Mouse (Mus musculus): Measurements from ENCODE around the gene Nfkb2. TPM values are rescaled to one million over a fixed set of nuclear protein-coding genes. Genes with fewer than 3 reads are reported as not detected.

The Nfkb2 gene
- polyA plus RNA-seq, 1 experiment from 2014 or later = 2.3 TPM

GRCm38 (mm10) chr19:46339287-46339971 is 35.3 kb downstream of the Nfkb2 start:
- H3K4me3 ChIP-seq = peak overlapping the region; percentile 69
- 82% methylated on average over 6 of the region's 7 CpGs for WGBS
- no peaks in the 10 kb centered on the region for H3K36me3 ChIP-seq (replicated peaks)
- peak; percentile 4; the same call in 1 of the 2 replicates for ATAC-seq (replicated peaks)
- H3K27me3 ChIP-seq (replicated peaks) = no peaks in the 10 kb centered on the region
- peaks cover 27% of the 10 kb centered on the region for H3K4me1 ChIP-seq
- H3K27ac ChIP-seq = peak overlapping the region; percentile 64
- H3K4me2 ChIP-seq = peak overlapping the region; percentile 40
- H3K9ac ChIP-seq = no peak overlapping the region
- no peaks in the 10 kb centered on the region for H3K9me3 ChIP-seq

DNA sequence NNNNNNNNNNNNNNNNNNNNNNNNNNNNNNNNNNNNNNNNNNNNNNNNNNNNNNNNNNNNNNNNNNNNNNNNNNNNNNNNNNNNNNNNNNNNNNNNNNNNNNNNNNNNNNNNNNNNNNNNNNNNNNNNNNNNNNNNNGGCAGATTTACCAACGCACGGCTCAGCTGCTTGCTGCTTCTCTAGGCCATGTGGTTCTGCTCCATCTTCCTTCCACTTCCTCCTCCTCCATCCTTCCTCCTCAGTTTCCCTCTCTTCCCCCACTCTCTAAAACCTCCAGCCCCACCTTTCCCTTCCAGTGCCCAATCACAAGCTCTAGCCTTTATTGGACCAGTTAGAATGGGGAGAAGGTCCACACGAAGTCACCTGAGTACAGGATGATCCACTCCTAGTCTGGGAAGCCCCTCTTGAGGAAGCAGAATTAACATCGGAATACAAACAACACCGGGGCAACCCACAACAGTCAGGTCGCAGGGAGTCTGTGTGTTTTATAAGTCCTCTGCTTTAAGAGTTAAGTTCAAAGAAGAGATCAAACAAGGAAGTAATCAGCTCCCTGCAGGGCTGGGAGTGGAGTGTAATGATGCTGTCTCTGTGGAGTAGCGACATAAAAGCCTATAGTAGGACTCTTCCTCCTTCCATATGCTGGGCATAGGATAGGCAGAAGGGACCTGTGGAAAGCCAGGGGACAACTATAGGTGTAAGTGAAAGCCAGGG is 40.7 kb downstream of the Nfkb2 start:
- no peak for ATAC-seq (replicated peaks)
- H3K4me3 ChIP-seq = no peak overlapping the region

GRCm38 (mm10) chr19:46347146-46347545 is 43.0 kb downstream of the Nfkb2 start:
- 100% methylated on average over 1 of the region's 1 CpGs for WGBS
- Histone ChIP-seq H3K27me3 (replicated peaks) (0 out of 2 replicates have a peak, but pooled peaks cover 5% of the 10 kb centered on the region), H3K9ac (no peak overlapping the region), H3K36me3 (replicated peaks) (no peaks in the 10 kb centered on the region), H3K4me2 (no peak overlapping the region), H3K4me3 (no peak overlapping the region), H3K27ac (no peak overlapping the region), H3K4me1 (peaks cover 20% of the 10 kb centered on the region), H3K9me3 (no peaks in the 10 kb centered on the region)
- ATAC-seq (replicated peaks) = no peak

More for the DNA sequence above, 40.7 kb downstream of the Nfkb2 start:
- Histone ChIP-seq H3K36me3 (replicated peaks) (no peaks in the 10 kb centered on the region), H3K9ac (no peak overlapping the region), H3K4me1 (peaks cover 18% of the 10 kb centered on the region), H3K4me2 (no peak overlapping the region), H3K27me3 (replicated peaks) (0 out of 2 replicates have a peak, but pooled peaks cover under 1% of the 10 kb centered on the region), H3K27ac (no peak overlapping the region), H3K9me3 (no peaks in the 10 kb centered on the region)
- WGBS = 23% methylated on average over 7 of the region's 7 CpGs

DNA sequence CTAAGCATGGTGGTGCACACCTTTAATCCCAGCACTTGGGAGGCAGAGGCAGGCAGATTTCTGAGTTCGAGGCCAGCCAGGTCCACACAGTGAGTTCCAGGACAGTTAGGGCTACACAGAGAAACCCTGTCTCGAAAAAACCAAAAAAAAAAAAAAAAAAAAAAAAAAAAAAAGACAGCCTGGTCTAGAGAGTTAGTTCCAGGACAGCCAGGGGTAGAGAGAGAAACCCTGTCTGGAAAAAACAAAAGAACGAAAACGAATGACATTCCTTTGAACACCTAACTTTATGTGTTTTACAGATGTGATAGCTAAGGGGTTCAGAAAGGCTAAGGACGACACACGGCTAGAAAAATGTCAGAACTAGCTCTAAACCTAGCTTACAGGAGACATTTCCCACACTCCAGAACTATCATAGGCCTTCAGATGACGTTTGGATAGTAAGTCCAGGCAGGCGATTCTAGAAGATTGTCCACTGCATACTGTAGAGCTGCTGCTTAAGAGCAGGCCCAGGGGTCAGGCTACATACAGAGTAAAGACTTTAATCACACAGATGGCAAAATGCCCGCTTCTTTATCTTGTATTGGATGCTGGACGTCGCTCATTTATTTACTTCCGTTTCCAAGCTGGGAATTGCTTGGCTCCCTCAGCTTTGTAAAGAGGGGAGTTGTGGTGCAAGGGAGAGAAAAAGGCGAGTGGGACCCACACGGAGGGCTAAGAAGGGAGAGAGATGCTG is 44.0 kb downstream of the Nfkb2 start:
- WGBS = 27% methylated on average over 14 of the region's 14 CpGs
- H3K36me3 ChIP-seq (replicated peaks) = no peaks in the 10 kb centered on the region
- peak overlapping the region; percentile 65 for H3K4me2 ChIP-seq
- peak overlapping the region; percentile 67 for H3K4me3 ChIP-seq
- peak overlapping the region; percentile 82 for H3K9ac ChIP-seq
- peak; percentile 15; the same call in 1 of the 2 replicates for ATAC-seq (replicated peaks)
- H3K4me1 ChIP-seq = peaks cover 20% of the 10 kb centered on the region
- H3K27me3 ChIP-seq (replicated peaks) = 0 out of 2 replicates have a peak, but pooled peaks cover 5% of the 10 kb centered on the region
- peak overlapping the region; percentile 91 for H3K27ac ChIP-seq
- no peaks in the 10 kb centered on the region for H3K9me3 ChIP-seq

GRCm38 (mm10) chr19:46348761-46349458 is 44.8 kb downstream of the Nfkb2 start:
- ATAC-seq (replicated peaks) = peak; percentile 96
- WGBS = under 1% methylated on average over 71 of the region's 78 CpGs
- Histone ChIP-seq H3K9ac (peak overlapping the region; percentile 82), H3K4me3 (peak overlapping the region; percentile 67), H3K36me3 (replicated peaks) (no peaks in the 10 kb centered on the region), H3K9me3 (no peaks in the 10 kb centered on the region), H3K27me3 (replicated peaks) (0 out of 2 replicates have a peak, but pooled peaks cover 5% of the 10 kb centered on the region), H3K27ac (peak overlapping the region; percentile 91), H3K4me1 (peaks cover 20% of the 10 kb centered on the region), H3K4me2 (peak overlapping the region; percentile 65)

DNA sequence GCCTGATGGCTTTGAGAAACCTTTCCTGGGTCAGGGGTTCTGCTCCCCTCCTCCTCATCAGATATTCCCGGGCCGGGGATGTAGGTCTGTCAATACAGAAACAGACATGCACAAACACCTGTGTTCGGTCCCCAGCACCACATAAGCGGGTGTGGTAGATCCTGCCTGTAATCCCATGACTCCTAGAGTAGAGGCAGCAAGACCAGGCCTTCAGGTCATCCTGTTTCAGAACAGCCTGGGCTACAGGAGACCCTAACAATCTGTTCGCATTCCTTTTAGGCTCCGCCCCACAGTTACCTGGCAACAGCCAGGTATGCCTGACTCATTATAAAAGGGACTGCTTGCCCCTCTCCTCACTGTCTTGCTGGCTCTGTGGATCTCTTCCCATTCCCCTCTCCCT is 45.4 kb downstream of the Nfkb2 start:
- no peaks in the 10 kb centered on the region for H3K36me3 ChIP-seq (replicated peaks)
- H3K9ac ChIP-seq = peak overlapping the region; percentile 82
- ATAC-seq (replicated peaks) = peak; percentile 10
- H3K4me2 ChIP-seq = peak overlapping the region; percentile 65
- 29% methylated on average over 6 of the region's 6 CpGs for WGBS
- no peaks in the 10 kb centered on the region for H3K9me3 ChIP-seq
- H3K27ac ChIP-seq = peak overlapping the region; percentile 91
- H3K4me1 ChIP-seq = peaks cover 20% of the 10 kb centered on the region
- 0 out of 2 replicates have a peak, but pooled peaks cover 5% of the 10 kb centered on the region for H3K27me3 ChIP-seq (replicated peaks)
- peak overlapping the region; percentile 67 for H3K4me3 ChIP-seq

- no peak for ATAC-seq (replicated peaks)
- H3K27ac ChIP-seq = peak within 1 kb of the TSS; percentile 91
- peak within 1 kb of the TSS; percentile 67 for H3K4me3 ChIP-seq
- peak within 1 kb of the TSS; percentile 82 for H3K9ac ChIP-seq
- 0 out of 2 replicates have a peak, but pooled peaks cover 5% of the 10 kb centered on the region for H3K27me3 ChIP-seq (replicated peaks)
- peak within 1 kb of the TSS; percentile 65 for H3K4me2 ChIP-seq
- H3K9me3 ChIP-seq = no peaks in the 10 kb centered on the region
- H3K36me3 ChIP-seq (replicated peaks) = no peaks in the 10 kb centered on the region
- H3K4me1 ChIP-seq = peaks cover 20% of the 10 kb centered on the region
- 64% methylated on average over 10 of the region's 10 CpGs for WGBS
These were observed 46.2 kb downstream of the Nfkb2 start, which contains the start of gene 2310034G01Rik for GRCm38 (mm10) chr19:46350168-46350932. TSS of gene 2310034G01Rik (minus strand) at chr19:46350302.

GRCm38 (mm10) chr19:46356701-46357138 is 52.6 kb downstream of the Nfkb2 start:
- ATAC-seq (replicated peaks) = peak; percentile 94
- under 1% methylated on average over 29 of the region's 29 CpGs for WGBS
- Histone ChIP-seq H3K4me2 (peak overlapping the region; percentile 73), H3K27me3 (replicated peaks) (peaks cover 5% of the 10 kb centered on the region), H3K27ac (peak overlapping the region; percentile 49), H3K36me3 (replicated peaks) (no peaks in the 10 kb centered on the region), H3K9ac (peak overlapping the region; percentile 58), H3K4me1 (peaks cover 15% of the 10 kb centered on the region), H3K9me3 (no peaks in the 10 kb centered on the region), H3K4me3 (peak overlapping the region; percentile 48)

GRCm38 (mm10) chr19:46357344-46358280 is 53.5 kb downstream of the Nfkb2 start:
- WGBS = 20% methylated on average over 25 of the region's 25 CpGs
- Histone ChIP-seq H3K4me1 (peaks cover 15% of the 10 kb centered on the region), H3K9me3 (no peaks in the 10 kb centered on the region), H3K4me3 (peak overlapping the region; percentile 48), H3K36me3 (replicated peaks) (no peaks in the 10 kb centered on the region), H3K27ac (no peak overlapping the region), H3K9ac (peak overlapping the region; percentile 58), H3K4me2 (peak overlapping the region; percentile 73), H3K27me3 (replicated peaks) (peaks cover 5% of the 10 kb centered on the region)
- no peak for ATAC-seq (replicated peaks)

GRCm38 (mm10) chr19:46358381-46358780 is 54.3 kb downstream of the Nfkb2 start:
- Histone ChIP-seq H3K4me2 (no peak overlapping the region), H3K36me3 (replicated peaks) (no peaks in the 10 kb centered on the region)
- no peak for ATAC-seq (replicated peaks)

More at GRCm38 (mm10) chr19:46358381-46358780, 54.3 kb downstream of the Nfkb2 start:
- Histone ChIP-seq H3K4me1 (peaks cover 15% of the 10 kb centered on the region), H3K9me3 (no peaks in the 10 kb centered on the region), H3K4me3 (no peak overlapping the region), H3K27ac (no peak overlapping the region), H3K27me3 (replicated peaks) (peaks cover 5% of the 10 kb centered on the region), H3K9ac (no peak overlapping the region)
- 67% methylated on average over 4 of the region's 4 CpGs for WGBS

All from midbrain, embryonic 15.5 days (tissue).